Mouse (Mus musculus): Measurements from ENCODE around the gene Ubb. TPM values are rescaled to one million over a fixed set of nuclear protein-coding genes. Genes with fewer than 3 reads are reported as not detected.

The Ubb gene
- 1,727 and 1,843 TPM in 2 replicates for polyA plus RNA-seq (2015; fragmentation: Nextera tagmentation; extraction: Ambion mirVana)

DNA sequence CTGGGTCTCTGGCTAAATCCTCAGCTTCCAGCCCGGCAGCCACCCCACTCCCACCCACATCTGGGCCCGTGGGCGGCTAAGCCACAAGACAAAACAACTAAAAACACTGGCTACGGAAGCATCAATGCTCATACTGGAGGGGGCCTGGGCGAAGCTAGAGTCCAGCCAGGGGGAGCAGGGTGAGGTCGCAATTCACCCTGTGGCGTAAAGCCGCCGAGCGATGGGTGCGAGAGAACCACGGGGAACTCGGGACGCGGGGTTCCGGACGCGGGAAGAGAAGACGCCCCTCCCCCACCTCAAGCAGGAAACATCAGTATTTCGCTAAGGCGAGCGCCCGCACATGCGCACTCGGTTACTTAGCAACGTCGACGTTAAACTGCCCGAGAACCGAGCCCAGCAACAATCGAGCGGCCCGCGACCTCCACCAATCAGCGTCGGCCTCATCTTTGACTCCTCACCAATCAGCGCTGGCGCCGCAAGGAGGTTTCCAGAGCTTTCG, at the start of gene Ubb:
TSS of gene Ubb (plus strand) at position 445 of the 499 bp plus-strand sequence.

DNA sequence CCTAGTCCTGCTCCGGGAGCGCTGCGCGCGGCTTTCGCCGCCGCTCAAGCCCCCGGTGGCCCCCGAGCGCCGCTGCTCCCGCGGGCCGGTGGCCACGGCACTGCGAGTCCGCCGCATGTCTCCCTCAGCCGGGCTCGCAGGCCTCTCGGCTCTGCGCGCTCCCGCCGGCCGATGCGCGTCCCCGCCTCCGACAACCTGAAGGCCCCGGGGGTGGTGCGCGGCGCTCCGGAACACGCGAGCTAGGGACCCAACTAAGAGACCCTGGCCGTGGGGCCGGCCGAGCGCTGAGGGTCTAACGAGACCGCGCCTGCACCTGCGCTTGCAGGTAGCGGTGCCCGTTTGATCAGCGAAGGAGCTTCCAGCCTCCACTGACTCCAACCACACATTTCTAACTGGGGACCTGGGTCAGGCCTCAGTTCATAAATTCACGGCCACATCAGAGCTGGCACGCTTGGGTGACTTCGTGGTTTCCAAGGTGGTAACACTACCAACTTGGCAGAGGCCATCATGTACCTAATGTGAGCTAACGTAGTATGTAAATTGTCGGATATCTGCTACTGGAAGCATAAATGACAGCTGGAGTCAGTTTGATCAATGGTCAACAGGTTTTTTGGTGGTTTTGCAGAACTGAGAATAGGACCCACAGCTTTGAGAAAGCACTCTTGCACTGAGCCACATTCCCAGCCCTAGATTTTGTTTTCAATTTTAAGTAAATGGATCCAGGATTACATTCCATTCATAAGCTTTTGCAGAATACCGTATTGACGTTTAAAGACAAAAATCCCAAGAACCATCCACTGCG, 11.7 kb upstream of the Ubb start, which contains the start of gene Cenpv:
TSS of gene Cenpv (minus strand) at position 173 of the 802 bp plus-strand sequence.

DNA sequence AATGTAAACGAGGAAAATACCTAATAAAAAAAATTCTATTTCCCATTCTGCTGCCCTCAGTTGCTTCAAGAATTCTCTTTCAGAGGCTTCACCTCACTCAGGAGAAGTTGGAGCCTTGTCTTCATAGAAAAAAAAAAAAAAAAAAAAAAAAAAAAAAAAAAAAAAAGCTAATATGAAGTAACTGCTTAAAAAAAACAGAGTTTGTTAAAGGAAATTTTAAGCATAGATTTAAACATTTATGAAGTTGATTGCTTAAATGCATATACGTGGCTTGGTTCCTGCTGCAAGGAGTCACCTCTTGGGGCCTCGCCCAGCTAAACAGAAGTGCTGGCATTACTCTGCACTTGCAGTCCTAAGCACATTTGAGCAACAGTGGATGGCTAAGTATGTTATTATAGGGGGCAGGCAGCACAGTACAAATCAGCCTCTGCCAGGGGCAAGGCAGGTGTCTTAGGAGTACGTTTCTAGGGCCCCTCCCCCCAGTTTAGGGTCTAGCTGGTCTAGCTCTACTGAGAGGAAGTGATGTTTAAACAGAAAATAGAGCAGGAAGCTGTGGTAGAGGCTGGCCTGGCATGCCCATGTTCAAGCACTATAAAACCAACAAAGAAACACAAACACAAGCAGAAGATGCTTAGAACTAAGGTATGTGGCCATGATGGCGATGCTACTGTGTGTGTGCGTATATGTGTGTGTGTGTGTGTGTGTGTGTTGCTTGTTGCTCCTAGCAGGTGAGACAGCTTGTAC, 23.2 kb downstream of the Ubb start, which contains the start of gene Trpv2:
TSS of gene Trpv2 (plus strand) at position 528 of the 744 bp plus-strand sequence.

Other genes starting within 250 kb of the Ubb start
- gene Pigl, start 92.7 kb upstream of the Ubb start, polyA plus RNA-seq (2015; fragmentation: Nextera tagmentation; extraction: Ambion mirVana): 5.1 and 5.6 TPM in 2 replicates
- gene Ncor1, start 92.6 kb upstream of the Ubb start, polyA plus RNA-seq (2015; fragmentation: Nextera tagmentation; extraction: Ambion mirVana): 108 and 117 TPM in 2 replicates
- gene Cenpv, start 11.9 kb upstream of the Ubb start, polyA plus RNA-seq (2015; fragmentation: Nextera tagmentation; extraction: Ambion mirVana): 28.7 and 29.7 TPM in 2 replicates
- 12.1 and 13.7 TPM in 2 replicates for gene Trpv2, start 23.3 kb downstream of the Ubb start, polyA plus RNA-seq (2015; fragmentation: Nextera tagmentation; extraction: Ambion mirVana)
- 4.4 and 5.0 TPM in 2 replicates for gene Lrrc75a, start 97.4 kb downstream of the Ubb start, polyA plus RNA-seq (2015; fragmentation: Nextera tagmentation; extraction: Ambion mirVana)
- 17.5 and 24.3 TPM in 2 replicates for gene Mmgt2, start 97.5 kb downstream of the Ubb start, polyA plus RNA-seq (2015; fragmentation: Nextera tagmentation; extraction: Ambion mirVana)
- gene Zfp287, start 180.7 kb downstream of the Ubb start, polyA plus RNA-seq (2015; fragmentation: Nextera tagmentation; extraction: Ambion mirVana): 1.5 and 1.7 TPM in 2 replicates
- not detected in 2 replicates for gene Gm10428, start 201.9 kb downstream of the Ubb start, polyA plus RNA-seq (2015; fragmentation: Nextera tagmentation; extraction: Ambion mirVana)
- gene Zfp286, start 238.3 kb downstream of the Ubb start, polyA plus RNA-seq (2015; fragmentation: Nextera tagmentation; extraction: Ambion mirVana): 1.7 and 3.2 TPM in 2 replicates